Mouse (Mus musculus) liver, embryonic 11.5 days (tissue): ENCODE results near the gene Ndufaf1. TPM values are rescaled to one million over a fixed set of nuclear protein-coding genes. Genes with fewer than 3 reads are reported as not detected.
"Not testable (repeated sequence)": the region's sequence is repeated elsewhere in the genome, so short reads cannot be mapped to it uniquely, and the experiment has no call there.

Source experiments
- ATAC-seq: fragments of 200-750 bp; cut with Nextera tagmentation; replicated peaks from 2 replicates; pipeline ENCODE4 v1.8.0; 2017; ENCODE audit warnings: moderate number of reproducible peaks, mild to moderate bottlenecking, moderate TSS enrichment, moderate library complexity; ENCODE audit not compliant: low FRiP score
- DNase-seq: peaks from one replicate; pipeline ENCODE4 v3.0.0-alpha.2; 2017; ENCODE audit warnings: low spot score
- H3K27ac ChIP-seq: fragments of 300-500 bp; sonication (generic); 2 replicates; pipeline ENCODE4 v1.5.1; 2014; ENCODE audit warnings: mild to moderate bottlenecking, low read depth, low read length, control low read depth
- H3K27me3 ChIP-seq: fragments of 300-500 bp; sonication (generic); replicated peaks from 2 replicates; pipeline ENCODE4 v1.6.1; 2014; ENCODE audit warnings: low read length, mixed read lengths; ENCODE audit not compliant: control insufficient read depth, insufficient read depth
- H3K36me3 ChIP-seq: fragments of 300-500 bp; sonication (generic); 2 replicates; pipeline ENCODE4 v1.6.1; 2014; ENCODE audit warnings: mild to moderate bottlenecking, low read length, moderate library complexity, mixed read lengths; ENCODE audit not compliant: control insufficient read depth, insufficient read depth
- H3K4me1 ChIP-seq: fragments of 300-500 bp; sonication (generic); replicated peaks from 2 replicates; pipeline ENCODE4 v1.6.1; 2014; ENCODE audit warnings: low read length, mixed read lengths; ENCODE audit not compliant: control insufficient read depth, insufficient read depth
- H3K4me2 ChIP-seq: fragments of 300-500 bp; sonication (generic); 2 replicates; pipeline ENCODE4 v1.6.1; 2014; ENCODE audit warnings: mild to moderate bottlenecking, control low read depth, moderate library complexity
- H3K4me3 ChIP-seq: fragments of 300-500 bp; sonication (generic); 2 replicates; pipeline ENCODE4 v1.5.1; 2014; ENCODE audit warnings: low read depth, low read length, control low read depth
- H3K9ac ChIP-seq: fragments of 300-500 bp; sonication (generic); 2 replicates; pipeline ENCODE4 v1.6.1; 2014; ENCODE audit warnings: low read depth, low read length, control low read depth
- H3K9me3 ChIP-seq: fragments of 300-500 bp; sonication (generic); 2 replicates; pipeline ENCODE4 v1.6.1; 2016; ENCODE audit warnings: low read length, inconsistent platforms, mixed read lengths; ENCODE audit not compliant: control insufficient read depth
- WGBS: fragments of 180-500 bp; shearing (Covaris S2); extraction: QIAGEN DNeasy Blood & Tissue Kit; methylation state at CpG from one replicate; pipeline ENCODE4 v1.1.7; 2014; 5-methylcytosine and 5-hydroxymethylcytosine counted together
- polyA plus RNA-seq: library from polyadenylated mRNA; unstranded; fragments of >200 nt; fragmentation: Nextera tagmentation; extraction: Ambion mirVana; gene quantifications from 2 replicates; pipeline ENCODE4 v1.2.1, GENCODE M21; 2014

Gene Ndufaf1
- polyA plus RNA-seq, 1 experiment from 2014 or later: 64.6 TPM

- H3K4me2 ChIP-seq: no peak overlapping the region
- no peaks in the 10 kb centered on the region for H3K4me1 ChIP-seq
- ATAC-seq (no peak), DNase-seq (no peak)
- WGBS: 82% methylated on average over 9 of the region's 9 CpGs
- no peaks in the 10 kb centered on the region for H3K27me3 ChIP-seq
- H3K4me3 ChIP-seq: no peak overlapping the region
- H3K9ac ChIP-seq: no peak overlapping the region
- peaks cover 2% of the 10 kb centered on the region for H3K36me3 ChIP-seq
- no peak overlapping the region for H3K27ac ChIP-seq
- no peaks in the 10 kb centered on the region for H3K9me3 ChIP-seq
These were observed 29.5 kb upstream of the Ndufaf1 start for GRCm38 (mm10) chr2:119692003-119692701.

DNA sequence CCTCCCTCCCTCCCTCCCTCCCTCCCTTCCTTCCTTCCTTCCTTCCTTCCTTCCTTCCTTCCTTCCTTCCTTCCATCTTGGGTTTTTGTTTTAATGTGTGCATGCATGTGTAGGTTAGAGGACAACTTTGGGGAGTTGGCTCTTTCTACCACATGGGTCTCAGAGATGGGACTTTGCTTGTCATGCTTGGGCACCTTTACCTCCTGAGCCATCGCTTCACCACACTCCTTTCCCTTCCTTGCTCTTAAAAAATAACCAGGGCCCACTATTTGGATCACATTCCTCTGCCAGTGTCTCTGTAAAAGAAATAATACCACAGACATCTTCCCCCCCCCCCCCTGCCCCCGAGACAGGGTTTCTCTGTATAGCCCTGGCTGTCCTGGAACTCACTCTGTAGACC, 21.1 kb upstream of the Ndufaf1 start:
- H3K9me3 ChIP-seq: no peaks in the 10 kb centered on the region
- H3K9ac ChIP-seq: no peak overlapping the region
- H3K36me3 ChIP-seq: peaks cover 13% of the 10 kb centered on the region
- H3K4me3 ChIP-seq: no peak overlapping the region
- DNase-seq: no peak
- H3K27ac ChIP-seq: no peak overlapping the region
- H3K4me1 ChIP-seq: no peaks in the 10 kb centered on the region
- H3K4me2 ChIP-seq: no peak overlapping the region
- WGBS: 95% methylated on average over 2 of the region's 2 CpGs
- ATAC-seq: no peak
- no peaks in the 10 kb centered on the region for H3K27me3 ChIP-seq

DNA sequence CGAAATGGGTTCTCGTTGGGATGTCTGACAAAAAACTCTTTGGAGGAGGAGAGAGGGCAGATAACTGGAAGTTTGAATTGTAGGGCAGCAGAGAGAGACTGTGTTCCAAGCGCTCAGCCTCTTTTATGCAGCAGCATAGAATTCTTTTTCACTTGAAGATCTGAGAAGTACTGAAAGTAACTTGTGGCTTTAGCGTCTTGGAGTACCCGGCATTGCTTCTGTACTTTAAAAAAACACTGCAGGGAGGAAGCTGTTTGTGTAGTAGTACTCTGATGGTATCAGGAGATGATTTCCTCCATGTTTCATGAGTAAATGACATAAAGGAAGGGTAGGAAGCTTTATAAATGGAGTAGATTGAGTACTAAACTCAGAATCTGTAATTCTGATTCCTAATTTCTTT, 13.2 kb upstream of the Ndufaf1 start:
- Histone ChIP-seq H3K9ac (peak overlapping the region; percentile 97), H3K27ac (peak overlapping the region; percentile 86; the same call in 1 of the 2 replicates), H3K9me3 (no peaks in the 10 kb centered on the region), H3K27me3 (no peaks in the 10 kb centered on the region), H3K4me3 (peak overlapping the region; percentile 99), H3K4me2 (peak overlapping the region; percentile 80), H3K36me3 (peaks cover 5% of the 10 kb centered on the region; the same call in 1 of the 2 replicates), H3K4me1 (peaks cover 10% of the 10 kb centered on the region)
- 5% methylated on average over 5 of the region's 5 CpGs for WGBS
- 0 out of 2 replicates have a peak, but pooled peaks have one; percentile 1 for ATAC-seq
- no peak for DNase-seq

GRCm38 (mm10) chr2:119675215-119675784, 12.7 kb upstream of the Ndufaf1 start:
- WGBS: under 1% methylated on average over 39 of the region's 39 CpGs
- no peak for DNase-seq

DNA sequence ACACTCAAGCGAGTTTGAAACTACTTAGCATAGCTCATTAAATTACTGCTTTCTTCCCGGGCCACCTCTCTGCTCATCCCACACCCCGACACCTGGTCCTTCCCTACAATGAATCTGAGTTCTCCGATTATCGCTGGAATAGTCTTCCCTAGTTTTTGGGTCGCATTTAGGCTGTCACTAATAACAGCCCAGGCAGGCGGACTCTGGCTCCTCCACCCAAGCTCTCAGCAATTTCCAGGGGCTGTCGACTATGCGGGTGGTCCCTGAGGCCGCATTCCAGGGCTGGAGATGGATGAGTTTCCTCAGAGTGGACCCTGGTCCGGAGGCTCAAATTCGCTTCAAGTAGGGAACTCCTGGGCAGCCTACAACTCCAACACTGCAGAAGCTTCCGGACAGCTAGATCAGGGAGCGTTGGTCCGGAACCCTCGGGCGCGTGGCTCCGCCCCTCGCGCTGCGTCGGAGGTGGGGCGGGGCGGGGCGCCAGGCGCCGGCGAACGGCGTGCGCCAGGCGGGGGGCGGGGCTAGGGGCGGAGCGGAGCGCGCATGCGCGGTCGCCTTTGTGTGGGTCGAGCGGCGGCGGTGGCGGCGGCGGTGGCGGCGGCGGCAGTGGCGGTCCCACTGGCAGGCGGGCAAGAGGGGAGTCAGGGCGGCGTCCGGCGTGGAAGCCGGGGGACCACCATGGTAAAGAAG, 12.0 kb upstream of the Ndufaf1 start, which contains the start of gene Rtf1:
TSS of gene Rtf1 (plus strand) at position 544 of the 690 bp plus-strand sequence.
- Histone ChIP-seq H3K4me1 (peaks cover 10% of the 10 kb centered on the region), H3K4me3 (peak within 1 kb of the TSS; percentile 99), H3K4me2 (peak within 1 kb of the TSS; percentile 88), H3K27ac (peak within 1 kb of the TSS; percentile 86), H3K27me3 (no peaks in the 10 kb centered on the region), H3K9ac (peak within 1 kb of the TSS; percentile 97), H3K9me3 (no peaks in the 10 kb centered on the region), H3K36me3 (peaks cover 1% of the 10 kb centered on the region; the same call in 1 of the 2 replicates)
- peak; percentile 95 for ATAC-seq
- DNase-seq: peak; percentile 97
- under 1% methylated on average over 49 of the region's 58 CpGs for WGBS

More at GRCm38 (mm10) chr2:119675215-119675784, 12.7 kb upstream of the Ndufaf1 start:
- H3K27ac ChIP-seq: peak overlapping the region; percentile 86
- peaks cover 3% of the 10 kb centered on the region; the same call in 1 of the 2 replicates for H3K36me3 ChIP-seq
- peaks cover 10% of the 10 kb centered on the region for H3K4me1 ChIP-seq
- peak; percentile 76 for ATAC-seq
- peak overlapping the region; percentile 99 for H3K4me3 ChIP-seq
- peak overlapping the region; percentile 80 for H3K4me2 ChIP-seq
- no peaks in the 10 kb centered on the region for H3K27me3 ChIP-seq
- H3K9me3 ChIP-seq: no peaks in the 10 kb centered on the region
- peak overlapping the region; percentile 97 for H3K9ac ChIP-seq

GRCm38 (mm10) chr2:119669010-119669409, 6.4 kb upstream of the Ndufaf1 start:
- Histone ChIP-seq H3K9me3 (no peaks in the 10 kb centered on the region), H3K4me3 (no peak overlapping the region), H3K4me2 (no peak overlapping the region), H3K27ac (no peak overlapping the region), H3K4me1 (0 out of 2 replicates have a peak, but pooled peaks cover 3% of the 10 kb centered on the region), H3K36me3 (no peaks in the 10 kb centered on the region), H3K27me3 (no peaks in the 10 kb centered on the region), H3K9ac (no peak overlapping the region)
- 21% methylated on average over 7 of the region's 7 CpGs for WGBS
- no peak for ATAC-seq
- DNase-seq: no peak

GRCm38 (mm10) chr2:119665744-119666143, 3.1 kb upstream of the Ndufaf1 start:
- H3K36me3 ChIP-seq, ATAC-seq, H3K27ac ChIP-seq, H3K4me3 ChIP-seq, H3K9me3 ChIP-seq, H3K4me1 ChIP-seq, DNase-seq, H3K4me2 ChIP-seq, H3K27me3 ChIP-seq, H3K9ac ChIP-seq: not testable (repeated sequence)
- 76% methylated on average over 19 of the region's 23 CpGs for WGBS

GRCm38 (mm10) chr2:119644254-119644653, 18.4 kb downstream of the Ndufaf1 start:
- 93% methylated on average over 5 of the region's 5 CpGs for WGBS
- H3K9me3 ChIP-seq: no peaks in the 10 kb centered on the region

More at GRCm38 (mm10) chr2:119644254-119644653, 18.4 kb downstream of the Ndufaf1 start:
- no peaks in the 10 kb centered on the region for H3K4me1 ChIP-seq
- DNase-seq (no peak), ATAC-seq (no peak)
- H3K4me2 ChIP-seq: no peak overlapping the region
- H3K4me3 ChIP-seq: no peak overlapping the region
- H3K27ac ChIP-seq: no peak overlapping the region
- peaks cover 65% of the 10 kb centered on the region for H3K36me3 ChIP-seq
- H3K9ac ChIP-seq: no peak overlapping the region
- H3K27me3 ChIP-seq: no peaks in the 10 kb centered on the region
